Mouse (Mus musculus) CD8-positive naive resting alpha-beta T cell, adult 2 months (primary cell): ENCODE data around the gene Ak1.

ENCODE experiments used
- DNase-seq, 2 experiments: peaks; one replicate each; pipeline ENCODE4 v3.0.0; 2022; ENCODE audit warnings: low read depth in 2 of 2, low spot score in 2 of 2

Ak1 gene

DNA sequence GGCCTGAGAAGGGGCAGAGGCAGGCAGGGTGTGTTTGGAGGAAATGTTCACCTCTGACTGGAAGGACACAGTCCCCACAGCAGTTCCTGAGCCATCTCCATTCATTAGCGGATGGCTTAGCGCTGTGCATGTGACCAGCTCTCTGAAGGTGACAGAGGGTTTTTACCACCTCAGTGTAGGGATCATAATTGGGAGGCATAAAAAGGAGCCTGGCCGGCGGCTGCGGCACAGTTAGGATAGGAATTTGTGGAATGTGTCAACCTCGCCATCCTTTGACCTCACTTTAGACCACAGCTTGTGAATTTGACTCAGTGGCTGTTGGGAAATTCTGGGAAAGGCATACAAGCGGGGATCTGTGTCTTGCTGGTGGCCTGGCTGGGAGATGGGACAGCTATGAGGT, 32.2 kb downstream of the Ak1 start:
- DNase-seq, result no peak

DNA sequence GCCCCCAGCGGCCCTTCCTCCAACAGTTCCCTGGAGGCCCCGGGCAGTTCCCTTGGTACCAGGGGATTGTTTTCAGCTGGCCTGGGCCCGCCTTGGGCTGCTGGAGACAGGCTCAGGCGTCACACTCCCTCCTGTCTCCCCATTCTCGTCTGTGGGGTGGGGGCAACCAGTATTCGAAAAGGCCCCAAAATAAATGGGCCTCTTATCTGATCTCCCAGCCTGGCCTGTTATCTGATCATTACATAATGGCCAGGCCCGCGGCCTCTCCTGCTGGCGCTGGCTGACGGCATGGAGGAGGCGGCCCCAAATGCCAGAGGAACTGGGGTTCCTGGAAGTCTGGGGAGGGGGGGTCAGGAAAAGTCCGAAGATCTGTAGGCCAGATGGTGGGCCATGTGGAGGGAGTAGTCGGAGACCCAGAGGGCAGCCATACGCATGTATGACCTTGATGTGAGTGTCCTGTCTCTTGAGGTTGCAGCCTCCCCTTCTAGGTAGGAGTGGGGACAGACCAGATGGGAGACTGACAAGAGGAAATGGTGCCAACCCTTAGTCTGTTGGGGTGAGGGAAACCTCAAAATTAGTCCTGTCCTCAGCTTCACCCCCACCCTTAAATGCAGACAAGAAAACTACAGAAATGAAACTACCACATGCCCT, 33.3 kb downstream of the Ak1 start:
- DNase-seq, result no peak

DNA sequence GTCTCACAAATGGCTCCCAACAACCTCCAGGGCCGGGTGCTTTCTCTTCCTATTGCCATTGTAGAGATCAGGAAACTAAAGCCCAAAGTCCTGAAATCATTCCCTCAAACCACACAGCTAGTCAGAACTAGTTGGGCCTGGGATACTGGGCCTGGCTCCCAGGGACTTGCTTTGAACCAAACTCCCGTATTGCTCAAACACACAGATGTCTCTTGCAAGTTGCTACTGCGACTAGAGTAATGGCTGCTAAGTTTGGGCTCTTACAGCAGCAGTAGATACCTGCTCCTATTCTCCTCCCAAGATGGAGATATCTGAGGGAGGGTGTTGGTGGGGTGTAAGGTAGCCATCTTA, 33.8 kb downstream of the Ak1 start:
- DNase-seq, result no peak

DNA sequence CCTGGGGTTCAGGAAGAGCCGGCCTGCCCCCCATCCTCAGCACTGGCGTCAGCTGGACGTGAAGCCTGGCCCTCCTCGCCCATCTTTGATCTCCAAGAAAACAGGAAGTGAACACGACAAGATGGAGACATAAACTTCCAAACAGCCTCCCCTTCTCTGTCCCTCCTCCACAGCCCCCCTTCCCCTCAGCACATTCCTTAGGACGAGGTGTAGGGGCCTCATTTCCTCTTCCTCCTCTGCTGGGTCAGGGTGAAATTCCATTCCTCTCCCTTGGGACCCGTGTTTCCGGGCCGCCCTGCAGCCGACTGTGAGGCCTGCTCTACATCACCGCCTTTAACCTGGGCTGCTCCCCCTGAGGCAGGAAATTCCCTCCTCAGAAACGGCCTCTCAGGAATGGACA, 34.3 kb downstream of the Ak1 start:
- DNase-seq, result no peak

DNA sequence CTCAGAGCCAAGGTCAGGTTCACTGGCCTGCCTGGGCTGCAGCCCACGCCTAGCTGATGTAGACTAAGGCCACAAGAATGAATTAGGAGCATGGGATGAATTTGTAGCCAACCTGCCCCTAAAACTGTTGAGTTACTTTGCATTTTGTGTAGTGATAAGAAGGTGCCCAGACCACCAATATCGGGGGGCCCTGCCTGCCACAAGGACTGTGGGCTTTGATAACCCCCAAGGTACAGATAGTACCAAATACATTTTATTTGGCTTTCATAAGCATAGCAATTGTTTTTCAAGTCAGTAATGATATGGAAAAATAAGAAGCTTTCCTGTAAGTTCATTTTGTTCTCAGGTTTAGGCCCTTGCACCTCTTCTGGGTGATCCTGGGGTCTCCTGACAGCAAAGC, 37.3 kb downstream of the Ak1 start:
- no peak for DNase-seq

DNA sequence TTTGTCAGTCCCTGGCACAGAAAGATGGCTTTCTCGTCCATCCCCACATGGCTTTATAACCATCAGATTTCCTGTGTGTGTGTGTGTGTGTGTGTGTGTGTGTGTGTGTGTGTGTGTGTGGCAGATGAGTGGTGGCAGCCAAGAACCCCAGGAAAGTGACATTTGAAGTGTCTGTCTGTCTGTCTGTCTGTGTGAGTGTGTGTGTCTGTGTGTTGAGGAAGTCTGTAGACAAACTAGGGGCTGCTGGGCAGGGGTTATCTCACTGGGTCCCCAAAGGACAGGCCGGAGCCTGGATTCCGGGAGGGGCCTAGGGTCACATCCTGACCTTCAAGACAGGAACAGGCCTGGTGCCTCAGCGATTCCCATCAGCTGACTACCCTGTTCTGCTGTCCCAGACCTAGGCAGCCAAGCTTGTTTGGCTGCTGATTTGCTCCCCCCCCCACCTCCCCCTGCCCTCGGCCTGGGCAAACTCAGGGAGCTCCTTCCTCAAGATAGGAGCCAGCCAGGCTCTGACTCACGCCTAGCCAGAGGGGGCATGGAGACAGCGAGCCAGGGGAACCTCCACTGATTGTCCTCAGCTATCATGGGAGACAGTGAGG, 40.0 kb downstream of the Ak1 start:
- DNase-seq, result no peak

DNA sequence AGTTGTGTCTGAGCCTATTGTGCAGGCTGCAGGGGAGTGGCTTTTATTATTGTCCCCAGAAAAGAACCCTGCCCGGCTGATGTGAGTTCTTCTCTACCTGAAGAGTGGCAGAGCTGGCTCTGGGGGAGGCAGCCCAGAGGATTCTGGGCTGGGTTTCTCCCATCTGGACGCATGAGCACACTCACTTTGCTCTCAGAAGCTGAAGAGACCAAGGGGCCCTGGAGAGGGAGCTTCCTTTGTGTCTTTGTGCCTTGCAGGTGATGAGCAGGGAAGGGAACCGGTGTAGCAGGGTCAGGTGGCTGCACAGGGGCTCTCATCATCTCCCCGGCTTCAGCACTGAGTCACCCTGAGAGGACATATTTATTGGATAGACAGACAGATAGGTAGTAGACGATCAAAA, 40.7 kb downstream of the Ak1 start:
- DNase-seq, result no peak

DNA sequence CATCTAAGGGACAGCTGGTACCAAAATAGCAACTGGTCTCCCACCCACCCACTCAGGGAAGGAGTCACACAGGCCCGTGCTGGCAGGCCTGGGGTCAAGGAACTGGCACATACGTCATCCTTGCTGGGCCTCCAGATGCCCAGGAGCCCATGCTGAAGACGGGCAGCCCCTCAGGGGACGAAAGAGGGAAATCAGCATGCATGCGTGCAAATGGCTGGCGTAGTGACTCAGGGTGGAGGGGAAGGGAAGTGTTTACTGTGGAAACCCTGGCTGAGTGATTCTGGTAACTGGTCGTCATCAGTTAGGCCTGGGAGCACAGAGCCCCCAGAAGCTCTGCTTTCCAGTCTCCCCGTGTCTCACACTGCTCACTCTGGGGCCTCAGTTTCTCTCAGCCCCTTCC, 43.8 kb downstream of the Ak1 start:
- no peak for DNase-seq

DNA sequence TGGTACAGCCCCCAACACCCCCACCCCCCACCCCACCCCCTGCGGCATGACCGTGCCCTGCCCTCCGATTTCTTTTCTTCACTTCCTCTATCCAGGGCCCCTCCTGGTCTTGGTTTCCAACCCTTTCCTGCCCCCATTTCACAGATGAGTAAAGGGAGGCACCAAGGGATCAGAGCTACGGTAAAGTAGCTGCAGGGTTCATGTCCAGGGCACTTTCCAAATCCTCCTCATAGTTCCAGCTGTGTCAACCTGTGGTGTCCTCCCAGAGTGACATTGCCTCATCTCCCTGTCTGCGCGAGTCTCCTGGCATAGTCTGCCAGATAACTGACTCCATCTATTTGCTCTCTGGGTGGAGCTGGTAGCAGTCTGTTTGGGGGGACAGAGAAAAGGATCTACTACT, 44.3 kb downstream of the Ak1 start:
- no peak for DNase-seq

DNA sequence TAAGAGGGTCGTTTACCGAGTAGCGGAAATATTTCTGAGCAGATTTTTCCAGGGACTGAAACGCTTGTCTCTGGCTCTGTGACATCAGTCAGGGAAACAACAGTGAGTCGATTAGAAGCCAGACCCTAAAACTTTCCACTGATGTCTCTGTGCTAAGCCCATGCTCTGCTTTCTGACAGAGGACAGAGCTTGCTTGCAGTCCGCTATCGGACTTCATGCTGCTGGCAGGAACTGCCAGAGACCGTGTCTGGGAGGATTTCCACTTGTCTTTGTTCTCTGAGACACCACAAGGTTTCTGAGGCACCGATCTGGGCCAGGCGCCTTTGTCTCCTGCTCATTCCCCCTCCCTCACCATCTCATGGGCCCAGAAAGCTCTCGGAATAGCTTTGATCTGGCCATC, 46.2 kb downstream of the Ak1 start:
- no peak for DNase-seq

DNA sequence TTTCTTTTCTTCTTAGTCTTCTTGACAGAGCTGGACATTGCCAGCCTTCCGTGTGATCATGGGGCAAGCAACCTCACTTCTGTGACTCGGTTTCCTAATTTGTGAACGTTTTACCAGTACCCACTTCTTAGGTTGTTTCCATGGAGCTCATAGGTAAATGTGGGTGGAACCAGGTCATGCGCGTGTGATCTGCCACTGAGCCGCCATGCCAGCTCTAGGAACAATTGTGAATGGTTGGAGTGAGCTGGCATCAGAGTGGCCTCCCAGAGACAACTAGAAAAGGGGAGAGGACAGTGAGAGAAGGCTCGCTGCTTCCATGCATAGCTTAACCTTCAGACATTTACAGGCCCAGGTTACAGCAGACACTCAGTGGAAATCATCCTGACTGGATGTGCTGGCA, 46.6 kb downstream of the Ak1 start:
- no peak for DNase-seq

DNA sequence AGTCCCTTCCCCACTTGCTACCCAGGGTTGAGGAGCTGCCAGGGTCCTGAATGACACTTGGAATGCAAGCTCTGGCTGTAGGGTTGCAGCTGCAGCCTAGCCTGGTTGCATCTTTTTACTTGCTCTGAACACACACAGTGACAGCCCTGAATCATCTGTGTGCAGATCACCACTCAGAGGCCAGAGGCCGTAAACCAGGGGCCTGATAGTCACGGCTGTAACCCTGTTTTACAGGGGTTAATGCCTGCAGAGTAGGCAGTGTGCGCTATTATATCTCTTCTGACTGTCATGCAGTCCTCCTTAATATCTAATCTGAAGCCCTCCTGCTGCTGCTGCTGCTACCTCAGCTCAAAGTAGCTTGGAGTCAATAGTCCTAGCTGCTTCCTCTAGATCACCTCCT, 48.3 kb downstream of the Ak1 start:
- DNase-seq, result no peak

DNA sequence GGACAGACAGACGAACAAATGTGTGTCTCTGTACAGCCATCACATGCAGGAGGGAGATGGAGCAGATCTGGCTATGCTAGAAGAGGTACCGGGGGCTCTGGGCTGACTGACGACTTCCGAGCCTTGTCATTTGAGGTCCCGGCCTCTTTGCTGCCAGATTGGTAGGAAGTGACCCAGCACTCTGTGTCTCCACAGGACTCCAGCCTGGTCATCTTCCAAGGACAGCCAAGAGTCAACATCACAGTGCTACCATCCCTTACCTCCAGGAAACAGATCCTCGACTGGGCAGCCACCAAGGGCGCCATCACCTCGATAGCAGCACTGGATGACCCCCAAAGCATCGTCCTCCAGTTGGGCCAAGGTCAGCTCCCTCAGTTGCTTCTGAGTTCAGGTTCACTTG, 49.6 kb downstream of the Ak1 start:
- no peak for DNase-seq

DNA sequence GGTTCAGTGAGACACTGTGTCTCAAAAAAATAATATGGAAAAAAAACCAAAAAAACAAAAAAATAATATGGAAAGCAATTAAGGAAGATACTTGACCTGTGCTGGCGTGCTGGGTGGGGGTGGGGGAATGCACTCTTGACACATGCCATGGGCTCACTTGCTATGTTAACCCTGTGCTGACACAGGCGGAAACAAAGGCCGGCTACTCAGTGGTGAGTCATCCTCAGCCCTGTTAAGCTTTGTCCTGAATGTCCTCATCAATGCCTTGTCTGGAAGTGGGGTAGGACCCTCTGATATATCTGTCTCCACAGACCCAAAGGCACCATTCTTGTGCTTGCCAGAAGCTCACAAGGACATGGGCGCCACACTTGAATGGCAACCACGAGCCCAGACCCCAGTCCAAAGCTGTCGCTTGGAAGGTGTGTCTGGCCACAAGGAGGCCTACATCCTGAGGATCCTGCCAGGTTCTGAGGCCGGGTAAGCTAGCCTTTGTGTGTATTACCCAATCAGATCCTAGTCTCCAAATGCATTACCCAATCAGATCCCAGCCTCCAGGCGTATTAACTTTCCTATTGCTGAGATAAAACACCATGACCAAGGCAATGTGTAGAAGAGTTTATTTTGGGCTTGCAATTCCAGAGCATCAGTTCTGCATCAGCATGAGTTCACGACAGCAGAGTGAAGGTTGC, 50.5 kb downstream of the Ak1 start:
- no peak for DNase-seq

DNA sequence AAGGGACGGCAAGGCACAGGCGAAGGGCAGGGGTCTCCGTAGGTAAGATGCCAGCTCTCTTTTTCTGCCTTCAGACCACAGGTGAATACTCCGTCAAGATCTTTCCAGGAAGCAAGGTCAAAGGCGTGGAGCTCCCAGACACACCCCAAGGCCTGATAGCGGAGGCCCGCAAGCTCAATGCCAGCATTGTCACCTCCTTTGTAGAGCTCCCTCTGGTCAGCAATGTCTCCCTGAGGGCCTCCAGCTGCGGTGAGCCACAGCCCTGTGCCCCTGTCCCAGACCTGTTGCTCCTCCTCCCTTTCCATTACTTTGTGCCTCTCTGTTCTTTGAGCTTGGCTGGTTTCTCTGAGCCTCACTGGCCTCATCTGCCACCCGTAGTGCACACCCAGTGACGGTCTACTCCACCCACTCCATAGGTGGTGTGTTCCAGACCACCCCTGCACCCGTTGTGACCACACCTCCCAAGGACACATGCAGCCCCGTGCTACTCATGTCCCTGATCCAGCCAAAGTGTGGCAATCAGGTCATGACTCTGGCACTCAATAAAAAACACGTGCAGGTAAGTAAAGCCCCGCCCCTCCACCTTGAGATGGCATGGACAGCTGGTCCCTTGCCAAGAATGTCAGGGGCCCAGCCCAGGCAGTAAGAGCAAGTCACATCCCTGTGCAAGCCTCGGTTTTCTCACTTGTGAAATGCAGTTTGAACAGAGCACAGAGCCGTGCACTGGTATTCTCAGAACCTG, 51.8 kb downstream of the Ak1 start:
- no peak for DNase-seq

DNA sequence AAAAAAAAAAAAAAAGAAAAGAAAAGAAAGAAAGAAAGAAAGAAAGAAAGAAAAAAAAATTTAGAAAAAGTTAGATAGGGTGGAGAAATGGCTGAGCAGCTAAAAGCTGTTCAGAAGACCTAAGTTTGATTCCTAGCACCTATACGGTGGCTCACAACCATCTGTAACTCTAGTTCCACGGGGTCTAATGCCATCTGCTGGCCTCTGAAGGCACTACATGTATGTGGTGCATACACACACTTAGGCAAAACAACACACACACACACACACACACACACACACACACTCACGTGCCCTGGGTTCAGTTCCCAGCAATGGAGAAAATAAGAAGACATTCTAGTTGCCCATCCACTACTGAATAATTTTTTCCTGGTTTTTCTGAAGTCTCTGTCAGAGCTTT, 55.3 kb downstream of the Ak1 start:
- no peak for DNase-seq

DNA sequence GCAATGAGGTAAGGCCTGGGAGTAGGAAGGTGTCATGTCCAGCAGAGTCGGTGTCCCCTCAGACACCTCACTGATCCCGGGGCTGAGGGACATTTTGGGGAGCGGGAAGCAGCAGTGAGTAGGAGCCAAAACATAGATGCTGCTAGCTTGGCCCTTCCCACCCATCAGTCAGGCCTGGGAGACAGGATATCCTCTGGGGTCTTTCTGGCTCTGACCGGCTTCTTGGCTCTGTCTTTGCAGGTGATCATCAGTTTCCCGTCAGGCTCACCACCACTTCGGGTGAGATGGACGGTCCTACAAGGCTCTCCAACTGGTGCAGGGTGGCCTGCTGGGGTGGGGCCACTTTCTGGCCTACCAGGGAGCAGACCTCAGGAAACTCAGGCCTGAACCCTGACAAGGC, 56.1 kb downstream of the Ak1 start:
- DNase-seq, result no peak

DNA sequence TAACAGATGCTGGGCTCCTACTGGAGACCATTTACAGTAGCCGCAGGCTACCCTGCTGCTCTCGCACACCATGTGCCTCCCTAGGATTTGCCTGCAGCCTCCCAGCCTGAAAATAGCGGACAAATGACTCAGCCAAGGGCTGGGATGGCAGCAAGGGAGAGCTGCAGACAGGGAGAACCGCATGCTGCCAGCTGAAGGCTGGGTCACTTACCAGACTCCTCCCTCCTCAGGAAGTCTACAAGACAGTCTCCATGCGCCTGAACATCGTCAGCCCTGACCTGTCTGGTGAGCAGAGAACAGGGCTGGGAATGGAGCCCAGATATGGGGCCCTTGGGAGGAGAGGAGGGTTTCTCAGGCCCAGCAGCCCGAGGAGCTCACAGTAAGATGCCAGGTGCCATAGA, 58.5 kb downstream of the Ak1 start:
- no peak for DNase-seq

DNA sequence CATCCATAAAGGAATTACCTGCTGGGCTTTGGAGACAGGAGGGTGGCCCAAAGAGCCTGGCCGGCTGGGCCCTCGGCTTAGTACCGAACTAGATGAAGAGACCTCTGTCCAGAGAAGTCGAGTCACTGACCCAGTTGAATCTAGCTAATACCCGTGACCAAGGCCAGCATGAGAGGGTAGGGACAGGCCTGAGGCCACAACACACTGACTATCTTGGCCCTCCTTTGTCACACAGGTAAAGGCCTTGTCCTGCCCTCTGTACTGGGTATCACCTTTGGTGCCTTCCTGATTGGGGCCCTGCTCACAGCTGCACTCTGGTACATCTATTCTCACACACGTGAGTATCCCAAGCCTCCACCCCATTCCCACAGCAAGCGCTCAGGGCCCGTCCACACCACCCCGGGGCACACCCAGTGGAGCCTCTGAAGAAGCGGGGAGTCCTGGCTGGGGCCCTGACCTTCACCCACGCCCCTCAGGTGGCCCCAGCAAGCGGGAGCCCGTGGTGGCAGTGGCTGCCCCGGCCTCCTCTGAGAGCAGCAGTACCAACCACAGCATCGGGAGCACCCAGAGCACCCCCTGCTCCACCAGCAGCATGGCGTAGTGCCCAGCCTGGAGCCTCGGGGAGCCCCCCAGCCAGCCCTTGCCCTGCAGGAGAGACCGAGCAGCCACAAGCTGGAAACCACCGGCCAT, 59.5 kb downstream of the Ak1 start:
- DNase-seq, result no peak

DNA sequence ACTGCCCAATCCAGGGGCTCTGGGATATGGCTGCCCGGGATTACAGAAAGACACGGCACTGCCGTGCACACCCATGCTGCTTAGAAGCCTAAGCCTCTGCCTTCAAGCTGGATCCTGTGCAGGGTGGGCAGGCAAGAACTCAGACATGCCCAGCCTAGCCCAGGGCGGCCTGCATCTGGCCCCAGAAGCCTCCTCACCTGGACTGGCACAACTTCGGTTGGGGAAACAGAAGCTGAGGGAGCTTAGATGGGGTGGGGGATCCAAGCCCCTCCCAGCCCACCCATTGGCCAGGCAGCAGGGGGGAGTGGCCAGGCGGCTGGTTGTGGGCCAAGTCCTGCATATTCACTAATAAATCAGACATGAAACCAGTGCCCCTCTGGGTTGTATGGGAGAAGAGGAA, 60.2 kb downstream of the Ak1 start:
- DNase-seq, result no peak

DNA sequence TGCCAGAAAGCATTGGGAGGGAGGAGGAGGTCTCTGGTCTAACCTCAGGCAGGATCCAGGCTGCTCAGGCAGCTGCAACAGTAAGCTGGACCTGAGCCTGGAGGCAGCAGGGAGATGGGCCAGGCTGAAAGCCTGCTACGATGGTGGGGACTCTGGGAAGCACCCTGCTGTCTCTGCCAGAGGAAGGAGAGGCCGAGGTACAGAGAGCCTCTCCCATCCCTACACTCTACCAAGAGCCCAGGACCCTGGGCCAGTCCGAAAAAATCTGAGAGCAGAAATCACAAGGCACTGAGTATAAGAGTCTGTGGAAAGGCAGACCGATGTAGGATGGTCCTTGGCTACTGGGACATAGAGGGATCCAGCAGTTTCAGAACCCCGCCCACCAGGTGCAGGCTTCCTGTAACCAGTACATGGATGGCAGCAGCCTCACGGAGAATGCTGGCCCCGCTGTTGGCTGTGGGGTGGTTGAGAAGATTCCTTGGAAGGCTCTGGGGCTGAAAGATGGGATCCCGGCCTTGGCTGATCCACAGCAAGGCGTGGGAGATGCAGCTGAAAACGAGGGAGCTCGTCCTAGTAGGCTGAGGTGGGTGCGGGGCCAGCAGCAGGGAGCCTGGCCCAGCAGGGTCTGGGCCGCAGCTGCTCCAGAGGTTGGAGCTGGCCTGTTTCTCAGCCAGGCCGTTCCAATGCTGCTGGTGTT, 61.3 kb downstream of the Ak1 start:
- DNase-seq, result no peak
